Mouse (Mus musculus): ENCODE results near the gene Stxbp5.

DNA sequence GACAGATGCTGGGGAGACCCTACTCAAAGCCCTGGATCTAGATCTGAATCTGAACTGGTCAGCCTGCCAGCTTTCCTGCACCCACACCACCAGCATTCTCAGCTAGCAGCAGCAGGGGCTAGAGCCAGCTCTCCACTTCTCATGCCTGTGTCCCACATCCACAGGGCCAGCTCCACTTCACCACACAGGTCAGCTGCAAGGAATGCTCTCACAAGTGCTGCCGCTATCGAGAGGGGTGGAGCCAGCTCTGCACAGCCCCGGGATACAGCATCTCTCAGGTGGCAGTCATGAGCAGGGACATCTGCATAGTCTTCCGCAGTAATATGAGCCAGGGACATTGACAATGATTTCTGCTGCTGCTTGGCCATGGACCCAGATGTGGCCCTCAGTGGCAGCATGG is 54.5 kb downstream of the Stxbp5 start:
- TF ChIP-seq POLR2A (IDR thresholded peaks at IDR 0.05; ENCODE audit: borderline replicate concordance, low read depth, low read length), result no peak
- no peak for TF ChIP-seq CTCF (IDR thresholded peaks at IDR 0.05; ENCODE audit: low read depth, low read length)
